Mouse (Mus musculus) CH12.LX (cell line): Measurements from ENCODE around the gene Macf1.

ENCODE experiments used
- CTCF ChIP-seq, 2 experiments: IDR thresholded peaks in 1 of 2; conservative IDR thresholded peaks in 1 of 2; 2 replicates each; pipeline ENCODE4 v1.5.1; 2011 to 2012; ENCODE audit warnings: low read depth in 2 of 2, low read length in 2 of 2, improper control_type of control experiment in 1 of 2, inconsistent platforms in 1 of 2, mild to moderate bottlenecking in 1 of 2, moderate library complexity in 1 of 2
- MAX ChIP-seq: IDR thresholded peaks from 2 replicates; pipeline ENCODE4 v1.6.1; 2011; ENCODE audit warnings: low read length, improper control_type of control experiment
- PAX5 ChIP-seq: IDR thresholded peaks from 2 replicates; pipeline ENCODE4 v1.6.1; 2012; ENCODE audit warnings: low read length, inconsistent platforms, mixed read lengths
- POLR2A ChIP-seq: IDR thresholded peaks from 2 replicates; pipeline ENCODE4 v1.6.1; 2011; ENCODE audit warnings: low read depth, mild to moderate bottlenecking, improper control_type of control experiment, low read length
- USF2 ChIP-seq: conservative IDR thresholded peaks from 2 replicates; pipeline ENCODE4 v1.6.1; 2011; ENCODE audit warnings: low read depth, low read length, improper control_type of control experiment
- ZMIZ1 ChIP-seq: IDR thresholded peaks from 2 replicates; pipeline ENCODE4 v1.6.1; 2012; ENCODE audit warnings: low read depth, mild to moderate bottlenecking, inconsistent platforms, low read length, improper control_type of control experiment

- TF ChIP-seq POLR2A (no peak), MAX (no peak), USF2 (no peak), CTCF (conservative IDR thresholded peaks at IDR 0.05 in 1 of 2, IDR thresholded peaks at IDR 0.05 in 1 of 2; ENCODE audit: low read depth in 2 of 2, low read length in 2 of 2) (no peak), PAX5 (no peak), ZMIZ1 (no peak)
Observed at GRCm38 (mm10) chr4:123454871-123455640, 229.1 kb downstream of the Macf1 start.
